Mouse (Mus musculus): ENCODE results near the gene Nat14. TPM values are rescaled to one million over a fixed set of nuclear protein-coding genes. Genes with fewer than 3 reads are reported as not detected.
A peak's percentile ranks its signal among the peaks of the same experiment; 100 is the strongest.

Nat14 gene
- polyA plus RNA-seq, 1 experiment from 2014 or later: 4.7 TPM

- 2% methylated on average over 19 of the region's 19 CpGs for WGBS (ENCODE audit: insufficient replicate concordance)
- H3K9ac ChIP-seq (ENCODE audit: low read depth, low read length): peak overlapping the region; percentile 69
- peak; percentile 58 for ATAC-seq (replicated peaks; ENCODE audit: insufficient number of reproducible peaks, low FRiP score, low TSS enrichment)
- H3K4me3 ChIP-seq (ENCODE audit: low read depth, low read length): peak overlapping the region; percentile 42
- H3K27ac ChIP-seq (ENCODE audit: low read depth, low read length): peak overlapping the region; percentile 78
- no peaks in the 10 kb centered on the region for H3K27me3 ChIP-seq (ENCODE audit: control insufficient read depth, insufficient read depth, low read length)
- no peaks in the 10 kb centered on the region for H3K36me3 ChIP-seq (ENCODE audit: control insufficient read depth, insufficient read depth, low read length)
- H3K4me2 ChIP-seq: peak overlapping the region; percentile 72
- peaks cover 4% of the 10 kb centered on the region; the same call in 1 of the 2 replicates for H3K9me3 ChIP-seq (replicated peaks; ENCODE audit: control insufficient read depth, low read length)
- H3K4me1 ChIP-seq (ENCODE audit: control insufficient read depth, insufficient read depth, low read length): peaks cover 9% of the 10 kb centered on the region
Measured at GRCm38 (mm10) chr7:4899649-4900522, 21.9 kb upstream of the Nat14 start.

GRCm38 (mm10) chr7:4900523-4900851 is 21.3 kb upstream of the Nat14 start:
- H3K27ac ChIP-seq (ENCODE audit: low read depth, low read length): peak overlapping the region; percentile 78

DNA sequence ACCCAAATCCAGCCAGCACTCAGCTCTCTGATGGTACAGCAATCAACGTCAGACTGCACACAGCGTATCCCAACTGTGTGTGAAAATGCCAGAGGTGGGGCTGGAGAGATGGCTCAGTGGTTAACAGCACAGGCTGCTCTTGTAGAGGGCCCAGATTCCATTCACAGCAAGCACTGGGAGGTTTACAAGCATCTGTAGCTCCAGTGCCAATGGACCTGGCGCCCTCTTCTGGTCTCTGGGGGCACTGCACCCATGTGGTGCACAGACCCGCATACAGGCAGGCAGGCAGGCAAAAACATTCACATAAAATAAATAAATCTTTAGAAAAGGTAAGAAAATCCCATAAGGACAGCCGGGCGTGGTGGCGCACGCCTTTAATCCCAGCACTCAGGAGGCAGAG is 20.7 kb upstream of the Nat14 start:
- H3K4me1 ChIP-seq (ENCODE audit: control insufficient read depth, insufficient read depth, low read length): peaks cover 9% of the 10 kb centered on the region
- H3K36me3 ChIP-seq (ENCODE audit: control insufficient read depth, insufficient read depth, low read length): no peaks in the 10 kb centered on the region
- no peak overlapping the region for H3K27ac ChIP-seq (ENCODE audit: low read depth, low read length)
- peaks cover 4% of the 10 kb centered on the region; the same call in 1 of the 2 replicates for H3K9me3 ChIP-seq (replicated peaks; ENCODE audit: control insufficient read depth, low read length)
- H3K4me3 ChIP-seq (ENCODE audit: low read depth, low read length): peak overlapping the region; percentile 42
- H3K27me3 ChIP-seq (ENCODE audit: control insufficient read depth, insufficient read depth, low read length): no peaks in the 10 kb centered on the region
- H3K9ac ChIP-seq (ENCODE audit: low read depth, low read length): no peak overlapping the region
- 48% methylated on average over 8 of the region's 8 CpGs for WGBS (ENCODE audit: insufficient replicate concordance)
- peak overlapping the region; percentile 72; the same call in 1 of the 2 replicates for H3K4me2 ChIP-seq
- ATAC-seq (replicated peaks; ENCODE audit: insufficient number of reproducible peaks, low FRiP score, low TSS enrichment): no peak

More at GRCm38 (mm10) chr7:4900523-4900851, 21.3 kb upstream of the Nat14 start:
- Histone ChIP-seq H3K36me3 (ENCODE audit: control insufficient read depth, insufficient read depth, low read length) (no peaks in the 10 kb centered on the region), H3K9ac (ENCODE audit: low read depth, low read length) (peak overlapping the region; percentile 69), H3K9me3 (replicated peaks; ENCODE audit: control insufficient read depth, low read length) (peaks cover 4% of the 10 kb centered on the region; the same call in 1 of the 2 replicates), H3K4me1 (ENCODE audit: control insufficient read depth, insufficient read depth, low read length) (peaks cover 9% of the 10 kb centered on the region), H3K4me2 (peak overlapping the region; percentile 72), H3K27me3 (ENCODE audit: control insufficient read depth, insufficient read depth, low read length) (no peaks in the 10 kb centered on the region), H3K4me3 (ENCODE audit: low read depth, low read length) (peak overlapping the region; percentile 42)
- WGBS (ENCODE audit: insufficient replicate concordance): 20% methylated on average over 11 of the region's 11 CpGs
- no peak for ATAC-seq (replicated peaks; ENCODE audit: insufficient number of reproducible peaks, low FRiP score, low TSS enrichment)

DNA sequence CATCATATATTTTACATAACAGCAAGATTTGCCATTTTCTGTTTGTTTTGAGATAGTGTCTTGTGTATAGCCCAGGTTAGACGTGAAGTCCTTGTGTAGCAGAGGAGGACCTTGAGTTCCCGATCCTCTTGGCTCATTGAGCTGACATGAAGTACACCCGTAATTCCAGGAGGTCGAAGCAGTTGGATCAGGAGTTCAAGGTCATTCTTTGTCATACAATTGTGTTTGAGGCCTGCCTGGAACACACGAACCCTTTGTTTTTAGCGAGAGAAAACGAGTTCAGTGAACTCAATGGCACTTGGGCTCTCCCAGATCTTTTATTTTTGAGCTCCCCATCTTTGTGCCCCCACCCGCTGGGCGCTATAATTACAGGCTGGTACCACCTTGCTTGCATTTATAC is 19.4 kb upstream of the Nat14 start:
- WGBS (ENCODE audit: insufficient replicate concordance): 82% methylated on average over 9 of the region's 9 CpGs
- no peak overlapping the region for H3K27ac ChIP-seq (ENCODE audit: low read depth, low read length)

DNA sequence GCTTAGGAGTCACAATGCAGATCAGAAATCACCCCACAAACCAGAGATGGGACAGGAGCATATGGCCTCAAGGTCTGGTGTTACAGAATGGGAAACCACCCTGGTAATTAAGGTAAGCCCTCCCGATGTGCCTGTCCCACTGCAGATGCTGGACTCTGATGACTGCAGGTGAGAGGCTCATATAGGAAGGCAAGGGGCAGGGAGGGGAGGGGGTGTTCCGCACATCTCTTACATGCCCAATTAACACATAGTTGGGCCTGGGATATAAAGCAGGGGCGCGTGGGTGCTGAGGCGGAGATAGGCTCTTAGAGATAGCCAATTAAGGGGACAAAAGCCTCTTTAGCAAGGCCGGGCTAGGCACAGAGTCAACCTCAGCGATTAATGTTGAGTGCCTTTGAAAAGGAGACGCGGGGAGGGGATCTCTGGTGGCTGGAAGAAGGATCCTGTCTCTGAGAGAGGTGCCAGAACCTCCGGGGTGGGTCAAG is 15.3 kb upstream of the Nat14 start, which contains the start of gene Gm36210:
Gm36210 (minus strand) TSS at position 51 of the 485 bp plus-strand sequence.
- Histone ChIP-seq H3K27me3 (ENCODE audit: control insufficient read depth, insufficient read depth, low read length) (no peaks in the 10 kb centered on the region), H3K4me1 (ENCODE audit: control insufficient read depth, insufficient read depth, low read length) (no peaks in the 10 kb centered on the region), H3K9ac (ENCODE audit: low read depth, low read length) (peak within 1 kb of the TSS; percentile 39; the same call in 1 of the 2 replicates), H3K36me3 (ENCODE audit: control insufficient read depth, insufficient read depth, low read length) (no peaks in the 10 kb centered on the region), H3K4me2 (no peak within 1 kb of the TSS), H3K4me3 (ENCODE audit: low read depth, low read length) (no peak within 1 kb of the TSS), H3K9me3 (replicated peaks; ENCODE audit: control insufficient read depth, low read length) (peaks cover 4% of the 10 kb centered on the region; the same call in 1 of the 2 replicates), H3K27ac (ENCODE audit: low read depth, low read length) (no peak within 1 kb of the TSS)
- 52% methylated on average over 10 of the region's 10 CpGs for WGBS (ENCODE audit: insufficient replicate concordance)
- no peak for ATAC-seq (replicated peaks; ENCODE audit: insufficient number of reproducible peaks, low FRiP score, low TSS enrichment)

More for the DNA sequence above, 19.4 kb upstream of the Nat14 start:
- Histone ChIP-seq H3K9me3 (replicated peaks; ENCODE audit: control insufficient read depth, low read length) (peaks cover 4% of the 10 kb centered on the region; the same call in 1 of the 2 replicates), H3K27me3 (ENCODE audit: control insufficient read depth, insufficient read depth, low read length) (no peaks in the 10 kb centered on the region), H3K9ac (ENCODE audit: low read depth, low read length) (no peak overlapping the region), H3K4me3 (ENCODE audit: low read depth, low read length) (no peak overlapping the region), H3K4me1 (ENCODE audit: control insufficient read depth, insufficient read depth, low read length) (peaks cover 9% of the 10 kb centered on the region), H3K36me3 (ENCODE audit: control insufficient read depth, insufficient read depth, low read length) (no peaks in the 10 kb centered on the region), H3K4me2 (no peak overlapping the region)
- ATAC-seq (replicated peaks; ENCODE audit: insufficient number of reproducible peaks, low FRiP score, low TSS enrichment): no peak

DNA sequence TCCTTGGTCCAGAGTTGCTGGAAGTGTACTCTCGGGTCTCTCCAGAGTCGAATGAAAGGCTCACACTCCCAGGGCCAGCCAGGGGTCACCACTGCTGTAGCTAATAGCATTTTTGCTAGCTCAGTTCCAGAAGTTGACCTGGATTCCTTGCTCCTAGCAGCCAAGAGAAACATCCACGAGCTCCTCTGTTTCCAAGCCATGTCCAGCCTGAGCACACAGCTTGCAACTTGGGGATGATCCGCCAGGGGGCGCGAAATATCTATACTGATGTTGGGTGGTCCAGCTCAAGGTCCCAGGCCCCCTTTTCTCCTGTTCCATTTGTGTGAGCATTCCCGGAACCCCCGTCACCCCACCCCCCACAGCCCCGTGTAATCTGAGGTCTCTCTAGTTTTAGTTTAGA is 10.3 kb upstream of the Nat14 start:
- no peak for ATAC-seq (replicated peaks; ENCODE audit: insufficient number of reproducible peaks, low FRiP score, low TSS enrichment)
- H3K27ac ChIP-seq (ENCODE audit: low read depth, low read length): no peak overlapping the region
- no peak overlapping the region for H3K4me2 ChIP-seq
- no peaks in the 10 kb centered on the region for H3K36me3 ChIP-seq (ENCODE audit: control insufficient read depth, insufficient read depth, low read length)
- 34% methylated on average over 9 of the region's 9 CpGs for WGBS (ENCODE audit: insufficient replicate concordance)
- H3K9me3 ChIP-seq (replicated peaks; ENCODE audit: control insufficient read depth, low read length): no peaks in the 10 kb centered on the region
- no peak overlapping the region for H3K9ac ChIP-seq (ENCODE audit: low read depth, low read length)
- H3K27me3 ChIP-seq (ENCODE audit: control insufficient read depth, insufficient read depth, low read length): no peaks in the 10 kb centered on the region
- H3K4me1 ChIP-seq (ENCODE audit: control insufficient read depth, insufficient read depth, low read length): peaks cover 6% of the 10 kb centered on the region
- H3K4me3 ChIP-seq (ENCODE audit: low read depth, low read length): no peak overlapping the region

GRCm38 (mm10) chr7:4912248-4912647 is 9.6 kb upstream of the Nat14 start:
- H3K36me3 ChIP-seq (ENCODE audit: control insufficient read depth, insufficient read depth, low read length): no peaks in the 10 kb centered on the region
- H3K4me1 ChIP-seq (ENCODE audit: control insufficient read depth, insufficient read depth, low read length): peaks cover 9% of the 10 kb centered on the region
- H3K4me2 ChIP-seq: no peak overlapping the region
- WGBS (ENCODE audit: insufficient replicate concordance): 56% methylated on average over 5 of the region's 5 CpGs
- H3K9me3 ChIP-seq (replicated peaks; ENCODE audit: control insufficient read depth, low read length): no peaks in the 10 kb centered on the region
- no peak for ATAC-seq (replicated peaks; ENCODE audit: insufficient number of reproducible peaks, low FRiP score, low TSS enrichment)
- no peaks in the 10 kb centered on the region for H3K27me3 ChIP-seq (ENCODE audit: control insufficient read depth, insufficient read depth, low read length)
- H3K4me3 ChIP-seq (ENCODE audit: low read depth, low read length): no peak overlapping the region
- H3K9ac ChIP-seq (ENCODE audit: low read depth, low read length): no peak overlapping the region
- H3K27ac ChIP-seq (ENCODE audit: low read depth, low read length): no peak overlapping the region

DNA sequence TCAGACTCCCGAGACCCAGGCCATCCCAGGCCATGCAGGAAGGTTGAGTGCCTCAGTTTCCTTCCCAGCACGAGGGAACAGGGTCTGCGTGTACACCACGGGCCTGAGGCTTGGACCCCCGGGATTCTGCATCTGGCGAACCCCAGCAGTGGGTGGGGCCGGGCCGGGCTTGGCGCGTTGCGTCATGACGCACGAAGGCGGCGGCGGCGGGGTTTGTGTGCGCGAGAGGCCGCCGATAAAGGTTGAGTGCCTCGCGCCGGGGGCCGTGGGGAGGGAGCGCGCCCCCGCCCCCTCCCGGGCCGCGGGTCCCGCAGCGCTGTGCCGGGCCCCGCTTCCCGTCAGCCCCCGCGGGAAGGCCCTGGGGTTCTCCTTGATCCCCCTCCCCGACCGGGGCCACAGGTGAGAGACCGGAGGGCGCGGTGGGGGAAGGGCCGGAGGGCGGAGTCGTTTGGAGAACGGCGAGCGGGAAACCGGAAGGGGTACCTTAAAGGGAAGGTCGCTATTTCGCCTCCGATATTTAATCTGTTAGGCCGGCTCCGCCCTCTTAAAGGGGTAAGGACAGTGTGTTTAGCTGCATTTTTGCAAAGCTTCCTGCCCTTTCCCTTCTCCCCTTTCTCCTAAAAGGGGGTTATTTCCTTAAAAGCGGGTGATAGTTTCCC is 6.7 kb upstream of the Nat14 start, which contains the start of gene Zfp628:
Zfp628 (plus strand) TSS at position 211 of the 659 bp plus-strand sequence.
- Histone ChIP-seq H3K4me2 (peak within 1 kb of the TSS; percentile 62), H3K9ac (ENCODE audit: low read depth, low read length) (peak within 1 kb of the TSS; percentile 97), H3K9me3 (replicated peaks; ENCODE audit: control insufficient read depth, low read length) (no peaks in the 10 kb centered on the region), H3K36me3 (ENCODE audit: control insufficient read depth, insufficient read depth, low read length) (peaks cover 24% of the 10 kb centered on the region), H3K4me3 (ENCODE audit: low read depth, low read length) (peak within 1 kb of the TSS; percentile 74), H3K27ac (ENCODE audit: low read depth, low read length) (peak within 1 kb of the TSS; percentile 93), H3K4me1 (ENCODE audit: control insufficient read depth, insufficient read depth, low read length) (peaks cover 9% of the 10 kb centered on the region), H3K27me3 (ENCODE audit: control insufficient read depth, insufficient read depth, low read length) (no peaks in the 10 kb centered on the region)
- under 1% methylated on average over 53 of the region's 56 CpGs for WGBS (ENCODE audit: insufficient replicate concordance)
- peak; percentile 88 for ATAC-seq (replicated peaks; ENCODE audit: insufficient number of reproducible peaks, low FRiP score, low TSS enrichment)
